Mouse (Mus musculus) small intestine, adult 2 months (tissue): ENCODE results near the gene Plcb4.

ENCODE experiments used
- CTCF ChIP-seq: fragments of 200-500 bp; IDR thresholded peaks from 2 replicates; pipeline ENCODE4 v1.5.1; 2012; ENCODE audit warnings: low read depth, mild to moderate bottlenecking, control low read depth, inconsistent platforms, low read length, moderate library complexity, mixed read lengths; ENCODE audit not compliant: insufficient replicate concordance, insufficient read length; ENCODE audit errors: extremely low read depth
- POLR2A ChIP-seq: fragments of 200-500 bp; IDR thresholded peaks from 2 replicates; pipeline ENCODE4 v1.6.1; 2012; ENCODE audit warnings: low read depth, mild to moderate bottlenecking, control low read depth, inconsistent platforms, low read length, moderate library complexity

GRCm38 (mm10) chr2:135775026-135775425 is 116.2 kb downstream of the Plcb4 start:
- TF ChIP-seq POLR2A = no peak
- TF ChIP-seq CTCF = no peak
